Mouse (Mus musculus) liver, adult 2 months (tissue): ENCODE data around the gene Zscan20.

Experiments used
- CTCF ChIP-seq: fragments of 200-500 bp; IDR thresholded peaks from 2 replicates; pipeline ENCODE4 v1.5.1; 2011; ENCODE audit warnings: low read depth, low read length, control low read depth
- POLR2A ChIP-seq: fragments of 200-500 bp; IDR thresholded peaks from 2 replicates; pipeline ENCODE4 v1.6.1; 2011; ENCODE audit warnings: low read length, control low read depth; ENCODE audit not compliant: insufficient read depth; ENCODE audit errors: extremely low read depth

DNA sequence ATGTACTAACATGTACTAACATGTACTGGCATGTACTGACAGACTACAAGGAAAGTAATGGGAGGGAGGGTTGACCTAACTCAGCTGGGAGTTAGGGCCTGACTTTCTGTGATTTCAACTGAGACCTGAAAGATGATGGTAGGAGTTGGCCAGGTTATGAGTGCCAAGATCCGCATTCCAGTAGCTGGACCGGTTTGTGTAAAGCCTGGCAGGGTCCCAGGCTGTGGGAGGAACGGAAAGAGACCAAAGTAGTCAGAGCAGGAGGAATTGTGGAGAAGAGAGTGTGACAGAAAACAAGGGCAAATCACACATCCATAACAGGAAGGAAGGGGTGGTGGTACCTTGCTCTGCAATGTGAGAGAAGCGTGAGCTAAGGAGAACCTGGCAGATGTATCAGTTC is 34.1 kb downstream of the Zscan20 start:
- no peak for TF ChIP-seq CTCF
- TF ChIP-seq POLR2A = no peak
